Mouse (Mus musculus): ENCODE data around the gene Prdm15.

Gene Prdm15

GRCm38 (mm10) chr16:97851741-97852319 is at the start of gene Prdm15:
Prdm15 (minus strand) TSS chr16:97851850.
- in situ Hi-C loops (cut with MseI, MboI): no loop called here

- in situ Hi-C loops (cut with MseI, MboI): no loop called here
These were observed 45.8 kb upstream of the Prdm15 start for GRCm38 (mm10) chr16:97897346-97898024.

GRCm38 (mm10) chr16:97887762-97888161 is 36.1 kb upstream of the Prdm15 start:
- in situ Hi-C loops (cut with MseI, MboI): no loop called here

- in situ Hi-C loops (cut with MseI, MboI): no loop called here
These were observed 32.0 kb upstream of the Prdm15 start for GRCm38 (mm10) chr16:97883696-97884095.

GRCm38 (mm10) chr16:97882891-97883290 is 31.2 kb upstream of the Prdm15 start:
- in situ Hi-C loops (cut with MseI, MboI): no loop called here

- in situ Hi-C loops (cut with MseI, MboI): loop anchor here (10.0 kb wide), 1 partner anchor 74 kb away; no protein-coding TSS in a partner anchor
These were observed 27.5 kb upstream of the Prdm15 start for GRCm38 (mm10) chr16:97879134-97879533.

GRCm38 (mm10) chr16:97877502-97877901 is 25.9 kb upstream of the Prdm15 start:
- in situ Hi-C loops (cut with MseI, MboI): loop anchor here (10.0 kb wide), 1 partner anchor 73 kb away; no protein-coding TSS in a partner anchor

- in situ Hi-C loops (cut with MseI, MboI): loop anchor here (10.0 kb wide), 1 partner anchor 70 kb away; no protein-coding TSS in a partner anchor
These were observed 23.5 kb upstream of the Prdm15 start for GRCm38 (mm10) chr16:97875101-97875500.

- in situ Hi-C loops (cut with MseI, MboI): loop anchor here (10.0 kb wide), 1 partner anchor 70 kb away; no protein-coding TSS in a partner anchor
These were observed 22.7 kb upstream of the Prdm15 start for GRCm38 (mm10) chr16:97874376-97874775.

- in situ Hi-C loops (cut with MseI, MboI): loop anchor here (10.0 kb wide), 1 partner anchor 68 kb away; no protein-coding TSS in a partner anchor
These were observed 21.0 kb upstream of the Prdm15 start for GRCm38 (mm10) chr16:97872657-97873056.

- in situ Hi-C loops (cut with MseI, MboI): loop anchor here (10.0 kb wide), 1 partner anchor 65 kb away; no protein-coding TSS in a partner anchor
These were observed 17.8 kb upstream of the Prdm15 start for GRCm38 (mm10) chr16:97869193-97870102.

- in situ Hi-C loops (cut with MseI, MboI): no loop called here
These were observed 12.3 kb upstream of the Prdm15 start for GRCm38 (mm10) chr16:97863932-97864467.

- in situ Hi-C loops (cut with MseI, MboI): no loop called here
These were observed 4.4 kb upstream of the Prdm15 start for GRCm38 (mm10) chr16:97856050-97856449.

GRCm38 (mm10) chr16:97851061-97851740 is 449 bp downstream of the Prdm15 start:
- in situ Hi-C loops (cut with MseI, MboI): no loop called here

- in situ Hi-C loops (cut with MseI, MboI): no loop called here
These were observed 986 bp downstream of the Prdm15 start for GRCm38 (mm10) chr16:97850667-97851060.

GRCm38 (mm10) chr16:97848832-97849231 is 2.8 kb downstream of the Prdm15 start:
- in situ Hi-C loops (cut with MseI, MboI): no loop called here

- in situ Hi-C loops (cut with MseI, MboI): no loop called here
These were observed 6.4 kb downstream of the Prdm15 start for GRCm38 (mm10) chr16:97844967-97845937.

- in situ Hi-C loops (cut with MseI, MboI): no loop called here
These were observed 19.5 kb downstream of the Prdm15 start for GRCm38 (mm10) chr16:97832154-97832553.

GRCm38 (mm10) chr16:97828207-97828606 is 23.4 kb downstream of the Prdm15 start:
- in situ Hi-C loops (cut with MseI, MboI): no loop called here
